Mouse (Mus musculus) heart, embryonic 14.5 days (tissue): ENCODE data around the gene Gm6096. TPM values are rescaled to one million over a fixed set of nuclear protein-coding genes. Genes with fewer than 3 reads are reported as not detected.

Experiments
- ATAC-seq: fragments of 200-750 bp; cut with Nextera tagmentation; 2 replicates; pipeline ENCODE4 v1.8.0; 2017; ENCODE audit warnings: low read depth, moderate TSS enrichment; ENCODE audit not compliant: insufficient number of reproducible peaks, insufficient read depth, low FRiP score
- H3K27ac ChIP-seq, 2 experiments: fragments of 200-500 bp in 1 of 2; fragments of 300-500 bp in 1 of 2; sonication (generic) in 1 of 2; replicated peaks in 1 of 2; 2 replicates each; pipeline ENCODE4 v1.5.1; 2012 to 2014; ENCODE audit warnings: low read depth in 2 of 2, low read length in 2 of 2, control low read depth in 1 of 2, mild to moderate bottlenecking in 1 of 2, mixed read lengths in 1 of 2; ENCODE audit not compliant: control insufficient read depth in 1 of 2, insufficient read depth in 1 of 2
- H3K27me3 ChIP-seq: fragments of 300-500 bp; sonication (generic); 2 replicates; pipeline ENCODE4 v1.6.1; 2014; ENCODE audit warnings: mild to moderate bottlenecking, low read length, control low read depth; ENCODE audit not compliant: control insufficient read depth, insufficient read depth
- H3K36me3 ChIP-seq: fragments of 300-500 bp; sonication (generic); 2 replicates; pipeline ENCODE4 v1.6.1; 2014; ENCODE audit warnings: mild to moderate bottlenecking, control low read depth, low read length, mixed read lengths; ENCODE audit not compliant: control insufficient read depth, insufficient read depth
- H3K4me1 ChIP-seq, 2 experiments: fragments of 200-500 bp in 1 of 2; fragments of 300-500 bp in 1 of 2; sonication (generic) in 1 of 2; 2 replicates each; pipeline ENCODE4 v1.6.1; 2012 to 2014; ENCODE audit warnings: low read length in 2 of 2, control low read depth in 1 of 2, mixed read lengths in 1 of 2; ENCODE audit not compliant: control insufficient read depth in 2 of 2, insufficient read depth in 2 of 2
- H3K4me2 ChIP-seq: fragments of 300-500 bp; sonication (generic); 2 replicates; pipeline ENCODE4 v1.6.1; 2014; ENCODE audit warnings: mild to moderate bottlenecking, low read length
- H3K4me3 ChIP-seq, 2 experiments: fragments of 200-500 bp in 1 of 2; fragments of 300-500 bp in 1 of 2; sonication (generic) in 1 of 2; 2 replicates each; pipeline ENCODE4 v1.5.1; 2012 to 2014; ENCODE audit warnings: low read length in 2 of 2, mild to moderate bottlenecking in 2 of 2, control low read depth in 1 of 2, low read depth in 1 of 2, moderate library complexity in 1 of 2; ENCODE audit not compliant: control insufficient read depth in 1 of 2, insufficient read depth in 1 of 2
- H3K9ac ChIP-seq: fragments of 300-500 bp; sonication (generic); 2 replicates; pipeline ENCODE4 v1.6.1; 2014; ENCODE audit warnings: mild to moderate bottlenecking, low read length
- H3K9me3 ChIP-seq: fragments of 300-500 bp; sonication (generic); 2 replicates; pipeline ENCODE4 v1.6.1; 2016; ENCODE audit warnings: low read length, control low read depth; ENCODE audit not compliant: control insufficient read depth
- WGBS: fragments of 180-500 bp; shearing (Covaris S2); extraction: QIAGEN DNeasy Blood & Tissue Kit; methylation state at CpG from one replicate; pipeline ENCODE4 v1.1.7; 2014; 5-methylcytosine and 5-hydroxymethylcytosine counted together
- polyA plus RNA-seq: library from polyadenylated mRNA; unstranded; fragments of >200 nt; fragmentation: Nextera tagmentation; extraction: Ambion mirVana; gene quantifications from 2 replicates; pipeline ENCODE4 v1.2.1, GENCODE M21; 2014

Gene Gm6096
- polyA plus RNA-seq, 1 experiment from 2014 or later, result 0.62 TPM

DNA sequence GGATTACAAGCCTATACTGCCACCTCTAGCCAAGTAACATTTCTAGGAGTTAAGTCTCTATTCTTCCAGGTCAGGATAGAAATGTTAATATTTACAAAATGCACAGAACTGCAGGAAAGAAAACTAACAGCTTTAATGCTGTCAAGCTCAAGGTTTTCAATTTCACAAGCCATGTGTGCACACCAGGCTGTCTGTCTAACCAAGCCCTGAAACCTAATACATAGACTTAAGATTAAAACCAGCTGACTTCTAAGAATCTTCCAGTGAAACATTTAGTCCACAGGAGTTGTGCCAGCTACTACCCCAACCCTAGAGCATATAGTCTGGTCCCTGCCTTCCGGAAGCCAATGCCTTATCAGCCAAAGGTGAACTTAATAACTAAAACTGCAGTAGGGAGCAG lies 7.6 kb downstream of the Gm6096 start:
- no peaks in the 10 kb centered on the region for H3K4me1 ChIP-seq
- no peaks in the 10 kb centered on the region for H3K27me3 ChIP-seq
- no peak overlapping the region for H3K27ac ChIP-seq
- ATAC-seq, result no peak
- no peak overlapping the region for H3K4me2 ChIP-seq
- no peak overlapping the region for H3K4me3 ChIP-seq
- H3K9me3 ChIP-seq, result no peaks in the 10 kb centered on the region
- H3K9ac ChIP-seq, result no peak overlapping the region
- H3K36me3 ChIP-seq, result peaks cover 89% of the 10 kb centered on the region
- WGBS, result 74% methylated on average over 1 of the region's 1 CpGs

DNA sequence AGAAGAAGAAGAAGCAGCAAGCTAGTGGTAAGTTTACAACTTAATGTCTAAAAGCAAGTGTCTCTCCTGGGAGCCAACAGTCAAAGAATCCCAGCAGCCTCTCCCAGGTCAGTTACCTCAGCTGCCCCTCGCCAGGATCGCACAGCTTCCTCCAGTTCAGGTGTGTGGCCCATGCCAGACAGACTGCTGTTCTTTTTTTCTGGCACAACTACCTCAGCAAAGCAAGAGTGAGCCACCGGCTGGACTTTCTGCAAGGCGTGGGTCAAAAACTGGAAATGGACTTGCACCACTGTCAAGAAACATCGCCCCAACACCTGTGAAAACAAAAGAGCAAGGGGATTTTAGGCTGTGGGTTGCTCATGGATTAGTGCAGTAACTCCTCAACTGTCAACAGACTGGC lies 12.6 kb downstream of the Gm6096 start:
- Histone ChIP-seq H3K4me1 (peaks cover 8 to 29% of the 10 kb centered on the region in 2 experiments), H3K9me3 (no peaks in the 10 kb centered on the region)

DNA sequence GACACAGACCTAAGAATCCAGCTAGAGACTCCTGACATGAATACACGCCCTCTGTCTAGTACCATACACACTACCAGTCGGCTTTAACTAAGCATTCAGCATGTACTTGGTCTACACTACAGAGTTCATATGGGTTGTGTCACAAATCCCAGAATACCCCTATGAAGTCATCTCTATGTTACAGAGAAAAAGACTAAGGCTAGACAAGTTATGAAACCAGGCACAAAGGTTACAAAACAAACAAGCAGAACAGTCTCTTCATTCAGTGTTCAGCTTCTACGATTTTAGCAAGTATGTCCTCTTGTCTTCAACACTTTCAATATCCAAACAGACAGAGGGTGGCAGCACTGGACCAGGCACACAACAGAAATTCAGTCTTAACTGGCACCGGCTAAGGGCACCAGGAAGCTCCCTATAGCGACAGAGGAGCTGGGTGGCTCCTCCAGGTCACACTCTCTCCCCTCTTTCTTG lies 15.1 kb downstream of the Gm6096 start:
- peak overlapping the region; percentile 38 for H3K4me2 ChIP-seq
- peaks cover 9 to 49% of the 10 kb centered on the region in 2 experiments for H3K4me1 ChIP-seq
- peak overlapping the region; percentile 6 to 76; a peak in 3 of 4 replicates for H3K27ac ChIP-seq
- 22% methylated on average over 5 of the region's 5 CpGs for WGBS
- H3K9me3 ChIP-seq, result no peaks in the 10 kb centered on the region
- no peaks in the 10 kb centered on the region for H3K27me3 ChIP-seq
- peaks cover 27% of the 10 kb centered on the region for H3K36me3 ChIP-seq
- H3K4me3 ChIP-seq, result no peak overlapping the region
- ATAC-seq, result no peak; the same call in 1 of the 2 replicates
- peak overlapping the region; percentile 46; the same call in 1 of the 2 replicates for H3K9ac ChIP-seq

More for the DNA sequence above, 12.6 kb downstream of the Gm6096 start:
- H3K27me3 ChIP-seq, result no peaks in the 10 kb centered on the region
- peaks cover 44% of the 10 kb centered on the region for H3K36me3 ChIP-seq
- no peak overlapping the region for H3K4me2 ChIP-seq
- WGBS, result 93% methylated on average over 5 of the region's 5 CpGs
- H3K4me3 ChIP-seq, result no peak overlapping the region
- ATAC-seq, result no peak
- no peak overlapping the region for H3K9ac ChIP-seq
- H3K27ac ChIP-seq, result no peak overlapping the region

DNA sequence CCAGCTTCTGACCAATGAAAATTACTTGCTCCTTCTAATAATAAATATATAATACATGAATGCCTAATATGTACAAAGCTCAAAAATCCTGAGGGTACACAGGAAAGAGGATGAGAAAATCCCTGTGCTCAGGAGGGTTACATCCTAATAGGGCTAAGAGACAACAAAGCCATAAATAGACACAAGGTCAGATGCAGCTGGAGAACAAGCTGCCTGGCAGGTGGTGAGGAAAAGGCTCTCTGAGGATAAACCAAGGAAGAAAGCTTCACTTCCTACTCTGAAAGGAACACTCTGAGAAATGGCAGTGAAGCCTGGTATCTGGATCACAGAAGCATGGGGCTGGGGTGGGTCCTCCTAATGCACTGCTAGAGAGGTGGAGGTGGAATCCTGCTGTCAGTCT lies 15.6 kb downstream of the Gm6096 start:
- H3K4me3 ChIP-seq, result no peak overlapping the region
- H3K4me2 ChIP-seq, result peak overlapping the region; percentile 38
- peak overlapping the region; percentile 6 to 76 for H3K27ac ChIP-seq
- no peaks in the 10 kb centered on the region for H3K27me3 ChIP-seq
- peaks cover 23% of the 10 kb centered on the region for H3K36me3 ChIP-seq
- peaks cover 9 to 49% of the 10 kb centered on the region in 2 experiments for H3K4me1 ChIP-seq
- no peak for ATAC-seq
- H3K9me3 ChIP-seq, result no peaks in the 10 kb centered on the region
- peak overlapping the region; percentile 46; the same call in 1 of the 2 replicates for H3K9ac ChIP-seq

DNA sequence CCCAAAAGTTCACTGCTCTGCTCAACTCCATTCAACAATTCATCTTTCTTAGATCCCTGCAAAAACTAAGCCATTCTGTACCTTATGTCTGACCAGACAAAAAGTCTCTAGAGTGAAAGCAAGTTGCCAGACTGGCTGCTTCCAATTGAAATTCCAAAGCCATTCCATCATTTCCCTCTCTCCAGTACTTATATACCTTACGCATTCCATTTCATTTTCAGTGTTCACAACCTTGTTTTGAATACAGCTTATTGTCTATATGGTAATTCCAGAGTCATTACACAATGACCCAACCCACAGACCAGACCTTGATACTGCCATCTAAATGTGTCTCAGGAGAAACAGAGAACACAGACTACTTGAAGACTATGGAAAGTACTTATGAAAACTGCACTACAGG lies 17.6 kb downstream of the Gm6096 start:
- 14% methylated on average over 1 of the region's 1 CpGs for WGBS
- H3K9ac ChIP-seq, result no peak overlapping the region
- peaks cover 7% of the 10 kb centered on the region for H3K36me3 ChIP-seq
- peaks cover 9 to 49% of the 10 kb centered on the region in 2 experiments for H3K4me1 ChIP-seq
- H3K9me3 ChIP-seq, result no peaks in the 10 kb centered on the region
- peak overlapping the region; percentile 40 to 76 for H3K27ac ChIP-seq
- no peak for ATAC-seq
- H3K4me2 ChIP-seq, result no peak overlapping the region
- H3K27me3 ChIP-seq, result no peaks in the 10 kb centered on the region
- H3K4me3 ChIP-seq, result no peak overlapping the region

DNA sequence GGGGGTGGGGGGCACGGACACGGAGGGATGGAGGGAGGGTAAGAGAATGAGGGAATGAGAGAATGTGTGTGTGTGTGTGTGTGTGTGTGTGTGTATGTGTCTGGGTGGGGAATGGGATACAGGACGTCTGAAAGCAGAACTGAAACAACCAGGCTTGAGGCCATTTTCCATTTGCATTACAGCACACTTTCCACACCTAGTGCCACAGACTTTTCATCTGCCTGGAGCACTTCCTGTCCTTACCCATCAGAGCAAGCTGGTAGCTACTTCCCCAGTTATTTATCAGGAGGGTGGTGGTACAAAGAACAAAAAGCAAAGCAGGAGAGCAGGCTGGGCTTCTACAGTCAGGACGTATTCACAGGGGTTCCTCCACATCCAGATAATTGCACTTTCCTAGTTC lies 21.6 kb downstream of the Gm6096 start:
- Histone ChIP-seq H3K9ac (no peak overlapping the region), H3K4me2 (no peak overlapping the region), H3K36me3 (0 out of 2 replicates have a peak, but pooled peaks cover 14% of the 10 kb centered on the region), H3K27me3 (no peaks in the 10 kb centered on the region), H3K27ac (peak overlapping the region in 1 of 2 experiments; percentile 28; a peak in 1 of 4 replicates), H3K4me3 (no peak overlapping the region), H3K9me3 (no peaks in the 10 kb centered on the region), H3K4me1 (peaks cover 2 to 31% of the 10 kb centered on the region in 2 experiments; a peak in 3 of 4 replicates)
- 58% methylated on average over 4 of the region's 4 CpGs for WGBS
- no peak for ATAC-seq

DNA sequence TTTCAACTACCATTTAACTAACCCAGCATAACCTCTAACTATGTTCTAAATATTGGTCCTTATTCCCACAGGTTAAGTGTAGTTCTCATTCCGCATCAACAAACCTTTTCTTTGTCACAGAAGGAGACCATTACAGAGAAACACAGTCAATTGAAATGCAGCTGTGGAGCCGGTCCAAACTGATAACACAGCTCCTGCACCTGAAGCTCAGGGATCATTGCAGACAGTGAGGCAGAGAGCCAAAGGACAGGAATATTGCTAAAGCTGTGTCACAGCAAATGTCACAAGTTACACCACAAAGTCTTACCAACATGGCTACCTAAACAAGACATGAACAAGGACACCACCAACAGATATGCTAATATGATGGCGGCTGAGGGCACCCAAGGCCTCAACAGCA lies 25.2 kb downstream of the Gm6096 start:
- H3K9me3 ChIP-seq, result no peaks in the 10 kb centered on the region
- no peak overlapping the region for H3K4me2 ChIP-seq
- no peak overlapping the region for H3K9ac ChIP-seq
- 0 out of 2 replicates have a peak, but pooled peaks cover 22% of the 10 kb centered on the region for H3K36me3 ChIP-seq
- peaks cover 0 to 2% of the 10 kb centered on the region in 2 experiments; a peak in 1 of 4 replicates for H3K4me1 ChIP-seq
- H3K27me3 ChIP-seq, result no peaks in the 10 kb centered on the region
- H3K27ac ChIP-seq, result no peak overlapping the region
- H3K4me3 ChIP-seq, result no peak overlapping the region
- 89% methylated on average over 3 of the region's 3 CpGs for WGBS
- no peak for ATAC-seq

DNA sequence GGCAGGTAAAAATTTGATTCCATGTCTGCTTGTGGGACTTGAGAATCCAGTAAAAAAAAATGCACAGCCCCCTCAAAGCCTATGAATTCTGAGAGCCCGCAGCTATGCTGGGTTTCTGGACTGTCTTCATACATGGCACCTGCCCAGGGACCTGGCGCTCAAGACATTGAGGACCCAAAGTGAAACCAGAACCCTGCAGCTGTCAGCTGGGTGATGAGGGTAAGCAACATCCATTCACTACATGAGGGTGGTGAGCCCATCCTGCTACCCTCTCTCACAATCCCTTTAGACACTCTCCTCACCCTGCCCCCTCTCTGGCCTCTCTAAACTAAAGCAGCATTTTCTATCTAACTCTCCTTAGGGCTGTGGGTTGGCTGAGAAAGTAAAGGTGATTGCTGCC lies 26.8 kb downstream of the Gm6096 start:
- ATAC-seq, result no peak
- H3K36me3 ChIP-seq, result peaks cover 34% of the 10 kb centered on the region; the same call in 1 of the 2 replicates
- no peak overlapping the region for H3K9ac ChIP-seq
- H3K4me2 ChIP-seq, result no peak overlapping the region
- H3K9me3 ChIP-seq, result no peaks in the 10 kb centered on the region
- 93% methylated on average over 2 of the region's 2 CpGs for WGBS
- no peaks in the 10 kb centered on the region for H3K27me3 ChIP-seq
- H3K4me1 ChIP-seq, result peaks cover 0 to 2% of the 10 kb centered on the region in 2 experiments; a peak in 1 of 4 replicates
- no peak overlapping the region for H3K4me3 ChIP-seq
- H3K27ac ChIP-seq, result no peak overlapping the region
